In genomic region chr4:150230460-150231407, GRCm38 (mm10) we compare ENCODE assay signal across 7 mouse cellular contexts. TPM values are rescaled to one million over a fixed set of nuclear protein-coding genes. Genes with fewer than 3 reads are reported as not detected.
A peak's percentile ranks its signal among the peaks of the same experiment; 100 is the strongest.
DNase-seq lines count a peak whose midpoint lies in the region; ATAC-seq lines count a peak whose summit lies in the region.

No protein-coding gene starts in this region.

- no peaks in the 10 kb centered on the region for H3K27me3 ChIP-seq in hindbrain, embryonic 11.5 days (ENCODE audit: control insufficient read depth, insufficient read depth, low read length)
- no peaks in the 10 kb centered on the region for H3K27me3 ChIP-seq in hindbrain, embryonic 16.5 days (replicated peaks; ENCODE audit: control insufficient read depth, insufficient read depth, low read length)

- no peak overlapping the region for H3K4me2 ChIP-seq in hindbrain, embryonic 11.5 days (replicated peaks; ENCODE audit: low read depth, low read length)
- H3K4me2 ChIP-seq in hindbrain, embryonic 16.5 days (ENCODE audit: low read length): no peak overlapping the region

- 6% methylated on average over 21 of the region's 21 CpGs for WGBS in hindbrain, embryonic 11.5 days
- 10% methylated on average over 21 of the region's 21 CpGs for WGBS in hindbrain, embryonic 16.5 days

- peak overlapping the region; percentile 12; the same call in 1 of the 2 replicates for H3K9ac ChIP-seq in hindbrain, embryonic 11.5 days (ENCODE audit: low read depth, low read length)
- H3K9ac ChIP-seq in hindbrain, embryonic 16.5 days (ENCODE audit: low read depth, low read length): no peak overlapping the region

- peaks cover 16% of the 10 kb centered on the region for H3K4me1 ChIP-seq in hindbrain, embryonic 11.5 days (replicated peaks; ENCODE audit: control insufficient read depth, insufficient read depth, low read length)
- peaks cover 18% of the 10 kb centered on the region for H3K4me1 ChIP-seq in hindbrain, embryonic 16.5 days (ENCODE audit: control insufficient read depth, insufficient read depth, low read depth, low read length)

- H3K27ac ChIP-seq in hindbrain, embryonic 11.5 days (ENCODE audit: low read depth, low read length): no peak overlapping the region
- H3K27ac ChIP-seq in hindbrain, embryonic 16.5 days (ENCODE audit: low read depth, low read length): no peak overlapping the region; the same call in 1 of the 2 replicates

- no peaks in the 10 kb centered on the region for H3K36me3 ChIP-seq in hindbrain, embryonic 11.5 days (ENCODE audit: control insufficient read depth, insufficient read depth, low read length)
- H3K36me3 ChIP-seq in hindbrain, embryonic 16.5 days (ENCODE audit: control insufficient read depth, insufficient read depth, low read length): no peaks in the 10 kb centered on the region

- intact Hi-C loops in gastrocnemius, postnatal 14 days (cut with DNase I; ENCODE audit: low total_unique reads): no loop called here
- intact Hi-C loops in left cerebral cortex, postnatal 14 days (cut with DNase I): no loop called here

- H3K4me3 ChIP-seq in hindbrain, embryonic 11.5 days (ENCODE audit: low read depth, low read length): no peak overlapping the region
- no peak overlapping the region for H3K4me3 ChIP-seq in hindbrain, embryonic 16.5 days (ENCODE audit: low read length)

- ATAC-seq in hindbrain, embryonic 11.5 days (ENCODE audit: low FRiP score): no peak
- ATAC-seq in hindbrain, embryonic 16.5 days: no peak
- no peak for ATAC-seq in megakaryocyte, adult 5-6 weeks (ENCODE audit: poor library complexity, severe bottlenecking)

- DNase-seq in hindbrain, embryonic 11.5 days (ENCODE audit: low spot score): peak; percentile 33
- peak; percentile 59 for DNase-seq in embryo, embryonic 10.5 days (ENCODE audit: low spot score)
- DNase-seq in gastrocnemius, postnatal 14 days: peak; percentile 71
- peak; percentile 63 to 86 for DNase-seq in left cerebral cortex, postnatal 14 days (ENCODE audit: low spot score in 2 of 2)
- DNase-seq in testis, postnatal 14 days (ENCODE audit: low spot score): peak; percentile 70

- H3K9me3 ChIP-seq in hindbrain, embryonic 11.5 days (ENCODE audit: control insufficient read depth, low read length): no peaks in the 10 kb centered on the region
- H3K9me3 ChIP-seq in hindbrain, embryonic 16.5 days (ENCODE audit: control insufficient read depth, low read length): no peaks in the 10 kb centered on the region

RNA-seq across cellular contexts. Expression of gene Eno1, which starts 5.8 kb away (rescaled TPM):
- polyA plus RNA-seq in hindbrain, embryonic 11.5 days (2014; fragmentation: Nextera tagmentation; extraction: Ambion mirVana): 1,515 and 1,668 TPM in 2 replicates
- 1,276 and 1,360 TPM in 2 replicates for polyA plus RNA-seq in hindbrain, embryonic 16.5 days (2015; fragmentation: Nextera tagmentation; extraction: Ambion mirVana)
- 100 to 1,000 TPM; 371 to 430 TPM for total RNA-seq in gastrocnemius, postnatal 14 days (2021)
- 100 to 1,000 TPM; 378 to 386 TPM for total RNA-seq in left cerebral cortex, postnatal 14 days (2021)
- total RNA-seq in megakaryocyte, adult 5-6 weeks (2015): 382 and 422 TPM in 2 replicates
- 352 and 362 TPM in 2 replicates for total RNA-seq in megakaryocyte, adult 5-6 weeks (2017)

RNA-seq across cellular contexts. Expression of gene Car6, which starts 29.6 kb away (rescaled TPM):
- polyA plus RNA-seq in hindbrain, embryonic 11.5 days (2014; fragmentation: Nextera tagmentation; extraction: Ambion mirVana): 0.21 TPM in 1 of 2 replicates, not detected in the other
- polyA plus RNA-seq in hindbrain, embryonic 16.5 days (2015; fragmentation: Nextera tagmentation; extraction: Ambion mirVana): not detected in 2 replicates
- under 1 TPM in 1 of 2 experiments, not detected in 1; 0.29 TPM for total RNA-seq in gastrocnemius, postnatal 14 days (2021)
- not detected for total RNA-seq in left cerebral cortex, postnatal 14 days (2021)
- total RNA-seq in megakaryocyte, adult 5-6 weeks (2015): 0.20 and 0.39 TPM in 2 replicates
- total RNA-seq in megakaryocyte, adult 5-6 weeks (2017): not detected in 2 replicates

RNA-seq across cellular contexts. Expression of gene Rere, which starts 50.7 kb away (rescaled TPM):
- polyA plus RNA-seq in hindbrain, embryonic 11.5 days (2014; fragmentation: Nextera tagmentation; extraction: Ambion mirVana): 40.5 and 50.0 TPM in 2 replicates
- 25.4 and 27.2 TPM in 2 replicates for polyA plus RNA-seq in hindbrain, embryonic 16.5 days (2015; fragmentation: Nextera tagmentation; extraction: Ambion mirVana)
- 10 to 100 TPM; 44.4 to 52.1 TPM for total RNA-seq in gastrocnemius, postnatal 14 days (2021)
- 100 to 1,000 TPM in 1 of 2 experiments, 10 to 100 TPM in 1; 95.6 to 100 TPM for total RNA-seq in left cerebral cortex, postnatal 14 days (2021)
- 60.3 and 65.8 TPM in 2 replicates for total RNA-seq in megakaryocyte, adult 5-6 weeks (2015)
- 16.3 and 19.1 TPM in 2 replicates for total RNA-seq in megakaryocyte, adult 5-6 weeks (2017)
